Comparison of ENCODE assay signal across 29 mouse cellular contexts in the genomic region with DNA sequence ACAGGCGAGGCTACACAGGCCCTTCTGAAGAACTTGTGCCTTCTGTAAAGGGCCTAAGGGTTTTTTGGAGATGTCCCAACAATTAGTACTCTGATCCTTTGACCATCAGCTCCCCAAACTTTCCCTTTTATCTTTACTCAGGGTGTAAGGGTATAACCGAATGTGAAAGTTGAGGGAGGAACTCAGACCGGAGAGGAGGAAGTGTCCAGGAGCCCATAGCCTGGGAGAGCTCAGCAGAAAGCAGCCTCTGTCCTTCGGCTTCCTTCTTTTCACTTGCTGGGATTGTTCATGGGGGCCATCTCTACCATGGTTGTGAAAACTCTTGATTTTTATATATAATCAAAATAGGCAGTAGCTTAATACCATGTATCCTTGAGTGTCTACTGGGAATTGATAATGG. TPM values are rescaled to one million over a fixed set of nuclear protein-coding genes. Genes with fewer than 3 reads are reported as not detected.
"Had no signal": no experiment of that assay in that cellular context is flagged by ENCODE, and none has a peak within 500 bp of the region (broad histone marks: within the 10 kb centered on the region; RNA-seq: fewer than 3 reads in every experiment).

No protein-coding gene starts in this region.

- H3K9ac ChIP-seq: liver, embryonic 14.5 days; lung, embryonic 14.5 days; midbrain, embryonic 13.5 days; midbrain, embryonic 15.5 days; neural tube, embryonic 13.5 days; neural tube, embryonic 15.5 days had no signal

- H3K4me1 ChIP-seq: midbrain, embryonic 13.5 days; midbrain, embryonic 15.5 days; neural tube, embryonic 13.5 days; neural tube, embryonic 15.5 days had no signal

- H3K27me3 ChIP-seq: megakaryocyte, embryonic 14.5 days; midbrain, embryonic 13.5 days; midbrain, embryonic 15.5 days; neural tube, embryonic 13.5 days; neural tube, embryonic 15.5 days had no signal

- ATAC-seq: midbrain, embryonic 13.5 days; midbrain, embryonic 15.5 days had no signal

- H3K4me2 ChIP-seq: lung, embryonic 14.5 days; midbrain, embryonic 11.5 days; midbrain, embryonic 13.5 days; midbrain, embryonic 15.5 days; neural tube, embryonic 13.5 days; neural tube, embryonic 15.5 days had no signal

- H3K9me3 ChIP-seq: megakaryocyte, embryonic 14.5 days; midbrain, embryonic 13.5 days; midbrain, embryonic 15.5 days; neural tube, embryonic 13.5 days; neural tube, embryonic 15.5 days had no signal

- H3K4me3 ChIP-seq: megakaryocyte, embryonic 14.5 days; midbrain, embryonic 13.5 days; midbrain, embryonic 15.5 days; myocyte; neural tube, embryonic 13.5 days; neural tube, embryonic 15.5 days had no signal

- DNase-seq: lung, adult 18-20 months; lung, embryonic 14.5 days; lung, postnatal 14 days; lung, postnatal 36 days; retina, postnatal 1 day; right cerebral cortex, adult 18-20 months; right cerebral cortex, postnatal 25 days; right cerebral cortex, postnatal 4 days; spleen, adult 18-20 months; thymus, adult 18-20 months; thymus, postnatal 14 days; thymus, postnatal 36 days had no signal

- H3K27ac ChIP-seq: liver, embryonic 14.5 days; macrophage; midbrain, embryonic 13.5 days; midbrain, embryonic 15.5 days; neural tube, embryonic 13.5 days; neural tube, embryonic 15.5 days had no signal

RNA-seq across cellular contexts. Expression of gene Armh2, which starts 42.3 kb away (rescaled TPM):
- total RNA-seq: midbrain, postnatal 0 days had no signal
- polyA plus RNA-seq: liver, embryonic 14.5 days; liver, embryonic 16.5 days; lung, embryonic 14.5 days; lung, embryonic 16.5 days; macrophage; midbrain, embryonic 13.5 days; midbrain, postnatal 0 days; neural tube, embryonic 11.5 days; neural tube, embryonic 13.5 days; neural tube, embryonic 15.5 days; small intestine, adult 2 months; stomach, embryonic 14.5 days; stomach, embryonic 16.5 days; thymus, postnatal 0 days had no signal
